Mouse (Mus musculus): ENCODE data around the gene Parp3.
"Not testable (repeated sequence)": the region's sequence is repeated elsewhere in the genome, so short reads cannot be mapped to it uniquely, and the experiment has no call there.

The Parp3 gene

GRCm38 (mm10) chr9:106476924-106477484 is at the start of gene Parp3:
TSS of gene Parp3 (minus strand) at chr9:106476949.
- DNase-seq, result peak; percentile 99 to 100

- DNase-seq, result no peak
Measured at GRCm38 (mm10) chr9:106519909-106520308, 43.2 kb upstream of the Parp3 start.

GRCm38 (mm10) chr9:106519433-106519832 is 42.7 kb upstream of the Parp3 start:
- no peak for DNase-seq

- no peak for DNase-seq
Measured at GRCm38 (mm10) chr9:106514273-106514672, 37.5 kb upstream of the Parp3 start, which contains the start of gene Iqcf5. TSS of gene Iqcf5 (plus strand) at chr9:106514573.

GRCm38 (mm10) chr9:106513566-106513965 is 36.8 kb upstream of the Parp3 start:
- DNase-seq, result no peak

GRCm38 (mm10) chr9:106512729-106513450 is 36.1 kb upstream of the Parp3 start:
- no peak for DNase-seq

- no peak for DNase-seq
Measured at GRCm38 (mm10) chr9:106509356-106509755, 32.6 kb upstream of the Parp3 start.

GRCm38 (mm10) chr9:106504246-106504645 is 27.5 kb upstream of the Parp3 start:
- DNase-seq, result no peak

- DNase-seq, result no peak
Measured at GRCm38 (mm10) chr9:106501846-106502245, 25.1 kb upstream of the Parp3 start.

- no peak for DNase-seq
Measured at GRCm38 (mm10) chr9:106499667-106500066, 22.9 kb upstream of the Parp3 start, which contains the start of gene Iqcf1. TSS of gene Iqcf1 (plus strand) at chr9:106499967.

- DNase-seq, result not testable (repeated sequence)
Measured at GRCm38 (mm10) chr9:106487602-106488001, 10.9 kb upstream of the Parp3 start.

- no peak for DNase-seq
Measured at GRCm38 (mm10) chr9:106485076-106485475, 8.3 kb upstream of the Parp3 start.

- DNase-seq, result no peak
Measured at GRCm38 (mm10) chr9:106483606-106484005, 6.9 kb upstream of the Parp3 start.

- DNase-seq, result no peak
Measured at GRCm38 (mm10) chr9:106483136-106483535, 6.4 kb upstream of the Parp3 start.

- no peak for DNase-seq
Measured at GRCm38 (mm10) chr9:106482578-106483115, 5.9 kb upstream of the Parp3 start.

- no peak for DNase-seq
Measured at GRCm38 (mm10) chr9:106481676-106482075, 4.9 kb upstream of the Parp3 start.

GRCm38 (mm10) chr9:106481075-106481474 is 4.3 kb upstream of the Parp3 start:
- no peak for DNase-seq

- DNase-seq, result no peak
Measured at GRCm38 (mm10) chr9:106480541-106480940, 3.8 kb upstream of the Parp3 start.

- no peak for DNase-seq
Measured at GRCm38 (mm10) chr9:106478101-106478500, 1.4 kb upstream of the Parp3 start.

- no peak for DNase-seq
Measured at GRCm38 (mm10) chr9:106477649-106478048, 900 bp upstream of the Parp3 start.

GRCm38 (mm10) chr9:106476002-106476923 is 486 bp downstream of the Parp3 start:
- peak; percentile 66 to 76 for DNase-seq

- no peak for DNase-seq
Measured at GRCm38 (mm10) chr9:106475663-106476001, 1.1 kb downstream of the Parp3 start, which contains the start of gene Rrp9. TSS of gene Rrp9 (plus strand) at chr9:106475963.

GRCm38 (mm10) chr9:106475046-106475445 is 1.7 kb downstream of the Parp3 start:
- peak in 1 of 2 experiments; percentile 40 for DNase-seq
